Mouse (Mus musculus): ENCODE results near the gene 4931406P16Rik.

Gene 4931406P16Rik

DNA sequence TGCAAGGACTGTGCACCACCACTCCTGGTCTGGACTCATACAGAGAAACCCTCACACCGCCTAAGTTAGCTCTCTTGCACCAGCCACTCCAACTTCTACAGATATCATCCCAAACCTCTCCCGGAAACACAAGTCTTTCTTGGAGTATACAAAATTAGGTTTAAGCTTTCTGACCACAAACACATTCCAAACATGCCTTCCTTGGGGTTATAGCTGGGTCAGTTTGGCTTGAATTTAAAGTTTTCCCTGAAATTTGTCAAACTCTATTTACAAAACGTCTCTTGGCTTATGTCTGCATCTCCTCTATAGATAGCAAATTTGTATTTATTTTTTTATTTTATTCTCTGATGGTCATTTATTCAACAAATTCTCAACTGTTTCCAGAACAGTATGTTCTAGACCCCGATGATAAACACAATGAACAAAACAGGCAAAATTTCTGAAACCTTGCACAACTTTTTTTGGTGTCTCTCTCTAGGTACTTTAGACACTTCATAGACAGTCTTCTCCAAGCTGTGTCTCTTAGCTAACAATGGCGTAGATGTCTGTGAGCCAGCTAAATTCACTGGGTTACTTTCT, 4.1 kb downstream of the 4931406P16Rik start:
- no peak for DNase-seq

DNA sequence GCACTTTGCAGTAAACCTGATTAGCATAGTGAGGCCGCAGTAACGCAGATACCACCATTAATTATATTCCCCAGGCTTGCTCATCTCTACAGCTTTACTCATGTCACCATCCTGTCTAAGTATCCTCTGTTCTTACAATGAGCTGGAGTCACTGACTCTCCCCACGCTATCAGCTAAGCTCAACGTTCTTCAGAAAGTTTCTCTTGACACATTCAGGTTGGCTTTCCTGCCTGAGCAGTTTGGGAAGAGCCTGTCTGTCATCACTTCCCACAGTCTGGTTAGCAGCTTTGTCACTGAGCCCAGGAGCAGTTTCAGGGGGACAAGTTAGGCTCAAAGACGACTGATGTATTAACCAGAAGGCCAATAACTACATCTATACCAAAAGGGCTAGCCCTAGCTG, 4.8 kb downstream of the 4931406P16Rik start:
- no peak for DNase-seq

DNA sequence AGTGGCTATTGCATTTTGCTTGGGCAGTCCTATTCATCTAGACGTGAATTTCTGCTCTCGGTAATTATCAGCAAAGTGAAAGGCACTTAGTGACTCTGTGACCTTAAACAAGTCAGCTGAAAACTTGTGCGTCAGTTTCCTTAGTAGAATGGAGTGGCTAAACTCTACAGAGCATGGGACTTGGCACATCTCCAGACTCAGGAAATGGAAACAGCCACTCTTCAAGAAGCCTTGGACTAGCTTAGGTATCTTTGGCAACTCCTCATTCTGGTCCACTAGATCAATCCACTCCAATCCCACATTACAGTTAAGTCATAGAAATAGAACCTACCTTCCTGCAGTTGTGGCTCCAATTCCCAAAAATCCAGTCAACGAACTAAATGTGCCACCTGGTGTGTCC, 7.9 kb downstream of the 4931406P16Rik start:
- DNase-seq: peak; percentile 62

DNA sequence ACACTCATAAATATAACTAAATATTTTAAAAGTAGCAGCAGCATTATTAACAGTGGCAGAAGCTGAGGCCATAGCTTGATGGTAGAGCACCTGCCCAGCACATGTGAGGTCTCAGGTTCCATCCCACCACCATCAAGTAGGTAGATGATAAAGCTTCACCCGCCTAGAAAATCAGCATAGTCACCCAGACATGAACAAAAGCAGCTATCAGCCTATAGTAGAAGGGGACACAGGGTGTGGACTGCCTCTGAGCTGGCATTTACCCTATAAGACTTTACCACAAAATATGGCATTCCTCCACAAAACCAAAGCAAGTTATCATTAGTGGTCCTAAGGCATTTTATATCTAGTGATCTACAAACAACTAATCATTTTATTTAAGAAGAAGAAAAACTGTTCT, 10.7 kb downstream of the 4931406P16Rik start:
- no peak for DNase-seq

DNA sequence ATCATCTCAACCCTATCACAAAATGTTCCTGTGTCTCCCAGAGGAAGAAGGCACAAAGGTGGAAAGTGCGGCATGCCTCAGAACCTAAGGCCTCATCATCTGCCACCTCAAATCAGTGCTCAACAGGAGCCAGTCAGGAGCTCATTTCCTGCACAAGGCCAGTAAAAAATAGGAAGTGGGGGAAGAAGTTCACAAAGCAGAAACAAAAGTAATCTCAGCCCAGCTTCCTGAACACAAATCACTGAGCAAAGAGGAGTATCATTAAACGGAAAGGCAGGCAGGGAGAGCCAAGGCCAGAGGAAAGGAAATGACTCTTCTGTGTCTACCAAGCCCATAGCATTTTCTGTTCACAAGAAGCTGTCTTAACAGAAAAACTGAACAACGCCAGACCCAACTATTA, 11.4 kb downstream of the 4931406P16Rik start:
- DNase-seq: peak; percentile 51

DNA sequence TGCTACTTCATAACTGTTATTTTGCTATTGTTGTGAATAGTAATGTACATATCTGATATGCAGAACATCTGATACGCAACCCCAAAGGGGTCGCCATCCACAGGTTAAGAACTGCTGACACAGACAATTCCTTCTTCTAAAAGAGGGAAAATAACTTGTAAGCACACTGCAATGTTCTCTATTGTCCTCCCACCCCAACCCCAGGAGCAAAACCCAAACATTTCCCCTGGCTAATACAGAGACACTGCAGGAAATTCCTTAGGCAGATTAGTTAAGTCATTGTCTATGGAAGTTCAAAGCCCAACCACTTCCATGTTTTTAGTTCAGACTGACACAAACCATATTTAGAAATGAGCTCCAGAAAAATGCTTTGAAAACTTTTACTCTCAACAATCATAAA, 14.5 kb downstream of the 4931406P16Rik start:
- no peak for DNase-seq

DNA sequence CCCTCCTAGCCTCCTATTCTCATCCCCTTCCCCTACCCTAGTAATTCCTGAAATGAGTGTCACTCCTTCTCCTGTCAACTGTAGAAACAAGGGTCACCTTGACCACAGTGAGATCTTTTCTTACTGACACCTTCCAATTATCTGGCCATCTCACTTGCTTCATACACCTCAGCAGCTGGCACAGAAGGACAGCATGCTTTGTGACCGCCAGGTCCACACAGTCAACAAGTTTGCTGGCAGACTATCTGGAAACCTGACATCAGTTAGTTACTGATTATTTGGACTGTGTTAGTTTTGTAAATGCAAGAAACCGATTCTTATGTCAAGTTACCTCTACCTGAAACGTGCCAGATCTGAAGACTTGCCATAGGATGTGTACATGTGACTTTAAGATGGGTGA, 17.2 kb downstream of the 4931406P16Rik start:
- DNase-seq: no peak

DNA sequence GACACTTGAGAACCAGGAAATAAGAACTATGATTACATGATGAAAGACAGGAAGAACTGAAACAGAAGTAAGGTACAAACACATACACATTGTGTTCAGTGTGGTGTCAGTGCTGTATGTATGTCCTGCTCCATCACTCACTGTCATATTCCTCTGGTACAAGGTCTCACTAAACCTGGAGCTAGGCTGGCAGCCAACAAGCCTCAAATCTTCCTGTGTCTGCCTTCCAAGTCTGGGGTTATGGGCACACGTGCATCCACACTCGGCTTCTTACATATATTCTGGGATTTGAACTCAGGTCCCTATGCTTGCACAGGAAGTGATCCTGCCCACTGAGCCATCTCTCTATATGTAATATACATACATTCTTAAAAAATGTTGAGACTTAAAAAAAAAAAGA, 20.7 kb downstream of the 4931406P16Rik start:
- DNase-seq: no peak

DNA sequence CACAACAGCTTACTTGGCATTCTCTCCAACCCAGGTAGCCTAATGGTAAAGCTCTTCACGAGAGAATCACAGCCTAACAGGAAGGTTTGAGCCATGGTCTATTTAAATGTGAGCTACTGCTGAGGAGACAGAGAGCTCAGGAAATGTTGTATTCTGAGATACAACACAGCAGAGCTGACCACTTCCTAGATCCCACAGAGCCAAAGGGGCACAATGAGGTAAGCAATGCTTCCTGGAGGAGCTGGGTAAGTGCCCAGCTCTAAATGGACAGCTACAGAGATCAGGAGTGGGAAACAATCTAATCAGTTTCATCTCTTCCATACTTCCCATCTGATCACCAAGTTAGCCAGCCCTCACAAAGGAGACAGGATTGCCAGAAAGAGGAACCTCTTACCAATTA, 22.1 kb downstream of the 4931406P16Rik start:
- DNase-seq: no peak

DNA sequence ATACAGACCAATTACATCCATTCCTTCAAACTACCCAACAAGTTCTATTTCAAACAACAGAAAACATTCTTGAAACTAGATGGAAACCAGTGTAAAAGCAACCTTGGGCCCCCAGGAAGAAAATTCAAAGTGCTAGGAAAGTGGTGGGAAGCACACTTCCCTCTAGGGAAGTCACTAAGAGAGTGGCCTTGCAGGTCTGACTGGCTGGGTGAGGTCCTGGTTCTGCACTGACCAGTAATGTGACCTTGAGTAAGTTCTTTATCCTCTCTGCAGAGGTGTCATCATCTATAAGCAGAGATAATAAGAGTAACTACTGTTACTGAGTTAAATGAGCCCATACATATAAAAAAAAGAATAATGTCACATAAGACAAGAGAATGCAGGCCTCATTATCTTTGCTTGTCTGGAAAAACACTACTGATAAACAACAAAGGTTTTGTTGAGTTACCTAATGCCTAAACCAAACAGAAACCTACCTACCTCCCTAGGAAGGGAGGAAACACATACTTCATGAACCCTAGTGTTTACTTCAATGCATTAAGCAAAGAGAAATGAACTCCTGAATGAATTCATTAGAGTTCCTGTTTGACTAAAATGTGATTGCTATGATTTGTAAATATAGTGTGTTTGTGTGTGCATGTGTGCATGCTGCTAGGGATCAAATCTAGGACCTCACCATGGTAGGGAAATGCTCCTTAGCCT, 22.8 kb downstream of the 4931406P16Rik start:
- no peak for DNase-seq

DNA sequence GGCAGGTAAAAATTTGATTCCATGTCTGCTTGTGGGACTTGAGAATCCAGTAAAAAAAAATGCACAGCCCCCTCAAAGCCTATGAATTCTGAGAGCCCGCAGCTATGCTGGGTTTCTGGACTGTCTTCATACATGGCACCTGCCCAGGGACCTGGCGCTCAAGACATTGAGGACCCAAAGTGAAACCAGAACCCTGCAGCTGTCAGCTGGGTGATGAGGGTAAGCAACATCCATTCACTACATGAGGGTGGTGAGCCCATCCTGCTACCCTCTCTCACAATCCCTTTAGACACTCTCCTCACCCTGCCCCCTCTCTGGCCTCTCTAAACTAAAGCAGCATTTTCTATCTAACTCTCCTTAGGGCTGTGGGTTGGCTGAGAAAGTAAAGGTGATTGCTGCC, 35.7 kb downstream of the 4931406P16Rik start:
- no peak for DNase-seq

DNA sequence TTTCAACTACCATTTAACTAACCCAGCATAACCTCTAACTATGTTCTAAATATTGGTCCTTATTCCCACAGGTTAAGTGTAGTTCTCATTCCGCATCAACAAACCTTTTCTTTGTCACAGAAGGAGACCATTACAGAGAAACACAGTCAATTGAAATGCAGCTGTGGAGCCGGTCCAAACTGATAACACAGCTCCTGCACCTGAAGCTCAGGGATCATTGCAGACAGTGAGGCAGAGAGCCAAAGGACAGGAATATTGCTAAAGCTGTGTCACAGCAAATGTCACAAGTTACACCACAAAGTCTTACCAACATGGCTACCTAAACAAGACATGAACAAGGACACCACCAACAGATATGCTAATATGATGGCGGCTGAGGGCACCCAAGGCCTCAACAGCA, 37.3 kb downstream of the 4931406P16Rik start:
- DNase-seq: no peak

DNA sequence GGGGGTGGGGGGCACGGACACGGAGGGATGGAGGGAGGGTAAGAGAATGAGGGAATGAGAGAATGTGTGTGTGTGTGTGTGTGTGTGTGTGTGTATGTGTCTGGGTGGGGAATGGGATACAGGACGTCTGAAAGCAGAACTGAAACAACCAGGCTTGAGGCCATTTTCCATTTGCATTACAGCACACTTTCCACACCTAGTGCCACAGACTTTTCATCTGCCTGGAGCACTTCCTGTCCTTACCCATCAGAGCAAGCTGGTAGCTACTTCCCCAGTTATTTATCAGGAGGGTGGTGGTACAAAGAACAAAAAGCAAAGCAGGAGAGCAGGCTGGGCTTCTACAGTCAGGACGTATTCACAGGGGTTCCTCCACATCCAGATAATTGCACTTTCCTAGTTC, 40.9 kb downstream of the 4931406P16Rik start:
- DNase-seq: no peak

DNA sequence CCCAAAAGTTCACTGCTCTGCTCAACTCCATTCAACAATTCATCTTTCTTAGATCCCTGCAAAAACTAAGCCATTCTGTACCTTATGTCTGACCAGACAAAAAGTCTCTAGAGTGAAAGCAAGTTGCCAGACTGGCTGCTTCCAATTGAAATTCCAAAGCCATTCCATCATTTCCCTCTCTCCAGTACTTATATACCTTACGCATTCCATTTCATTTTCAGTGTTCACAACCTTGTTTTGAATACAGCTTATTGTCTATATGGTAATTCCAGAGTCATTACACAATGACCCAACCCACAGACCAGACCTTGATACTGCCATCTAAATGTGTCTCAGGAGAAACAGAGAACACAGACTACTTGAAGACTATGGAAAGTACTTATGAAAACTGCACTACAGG, 44.9 kb downstream of the 4931406P16Rik start:
- DNase-seq: no peak

DNA sequence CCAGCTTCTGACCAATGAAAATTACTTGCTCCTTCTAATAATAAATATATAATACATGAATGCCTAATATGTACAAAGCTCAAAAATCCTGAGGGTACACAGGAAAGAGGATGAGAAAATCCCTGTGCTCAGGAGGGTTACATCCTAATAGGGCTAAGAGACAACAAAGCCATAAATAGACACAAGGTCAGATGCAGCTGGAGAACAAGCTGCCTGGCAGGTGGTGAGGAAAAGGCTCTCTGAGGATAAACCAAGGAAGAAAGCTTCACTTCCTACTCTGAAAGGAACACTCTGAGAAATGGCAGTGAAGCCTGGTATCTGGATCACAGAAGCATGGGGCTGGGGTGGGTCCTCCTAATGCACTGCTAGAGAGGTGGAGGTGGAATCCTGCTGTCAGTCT, 46.9 kb downstream of the 4931406P16Rik start:
- DNase-seq: no peak

DNA sequence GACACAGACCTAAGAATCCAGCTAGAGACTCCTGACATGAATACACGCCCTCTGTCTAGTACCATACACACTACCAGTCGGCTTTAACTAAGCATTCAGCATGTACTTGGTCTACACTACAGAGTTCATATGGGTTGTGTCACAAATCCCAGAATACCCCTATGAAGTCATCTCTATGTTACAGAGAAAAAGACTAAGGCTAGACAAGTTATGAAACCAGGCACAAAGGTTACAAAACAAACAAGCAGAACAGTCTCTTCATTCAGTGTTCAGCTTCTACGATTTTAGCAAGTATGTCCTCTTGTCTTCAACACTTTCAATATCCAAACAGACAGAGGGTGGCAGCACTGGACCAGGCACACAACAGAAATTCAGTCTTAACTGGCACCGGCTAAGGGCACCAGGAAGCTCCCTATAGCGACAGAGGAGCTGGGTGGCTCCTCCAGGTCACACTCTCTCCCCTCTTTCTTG, 47.4 kb downstream of the 4931406P16Rik start:
- peak; percentile 62 for DNase-seq

DNA sequence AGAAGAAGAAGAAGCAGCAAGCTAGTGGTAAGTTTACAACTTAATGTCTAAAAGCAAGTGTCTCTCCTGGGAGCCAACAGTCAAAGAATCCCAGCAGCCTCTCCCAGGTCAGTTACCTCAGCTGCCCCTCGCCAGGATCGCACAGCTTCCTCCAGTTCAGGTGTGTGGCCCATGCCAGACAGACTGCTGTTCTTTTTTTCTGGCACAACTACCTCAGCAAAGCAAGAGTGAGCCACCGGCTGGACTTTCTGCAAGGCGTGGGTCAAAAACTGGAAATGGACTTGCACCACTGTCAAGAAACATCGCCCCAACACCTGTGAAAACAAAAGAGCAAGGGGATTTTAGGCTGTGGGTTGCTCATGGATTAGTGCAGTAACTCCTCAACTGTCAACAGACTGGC, 49.9 kb downstream of the 4931406P16Rik start:
- no peak for DNase-seq

DNA sequence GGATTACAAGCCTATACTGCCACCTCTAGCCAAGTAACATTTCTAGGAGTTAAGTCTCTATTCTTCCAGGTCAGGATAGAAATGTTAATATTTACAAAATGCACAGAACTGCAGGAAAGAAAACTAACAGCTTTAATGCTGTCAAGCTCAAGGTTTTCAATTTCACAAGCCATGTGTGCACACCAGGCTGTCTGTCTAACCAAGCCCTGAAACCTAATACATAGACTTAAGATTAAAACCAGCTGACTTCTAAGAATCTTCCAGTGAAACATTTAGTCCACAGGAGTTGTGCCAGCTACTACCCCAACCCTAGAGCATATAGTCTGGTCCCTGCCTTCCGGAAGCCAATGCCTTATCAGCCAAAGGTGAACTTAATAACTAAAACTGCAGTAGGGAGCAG, 54.9 kb downstream of the 4931406P16Rik start:
- DNase-seq: no peak

DNA sequence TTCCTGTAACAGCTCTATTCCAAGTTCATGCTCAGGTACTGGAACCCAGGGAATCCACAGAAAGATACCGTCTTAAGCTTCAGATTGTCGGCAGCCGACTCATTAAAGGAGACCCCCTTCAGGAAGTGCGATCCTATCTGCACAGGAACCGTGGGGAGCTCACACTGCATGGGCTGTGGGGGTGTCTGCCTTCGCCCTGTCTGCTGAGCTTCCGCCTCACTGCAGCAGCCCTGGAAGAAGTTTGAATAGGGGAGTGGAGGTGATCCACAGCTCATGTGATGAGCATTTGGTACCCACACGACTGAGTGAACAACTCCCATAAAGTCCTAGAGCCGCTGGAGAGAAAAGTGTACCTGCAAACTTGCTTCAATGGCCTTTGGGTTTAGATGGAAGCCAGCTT, 56.1 kb downstream of the 4931406P16Rik start:
- no peak for DNase-seq

DNA sequence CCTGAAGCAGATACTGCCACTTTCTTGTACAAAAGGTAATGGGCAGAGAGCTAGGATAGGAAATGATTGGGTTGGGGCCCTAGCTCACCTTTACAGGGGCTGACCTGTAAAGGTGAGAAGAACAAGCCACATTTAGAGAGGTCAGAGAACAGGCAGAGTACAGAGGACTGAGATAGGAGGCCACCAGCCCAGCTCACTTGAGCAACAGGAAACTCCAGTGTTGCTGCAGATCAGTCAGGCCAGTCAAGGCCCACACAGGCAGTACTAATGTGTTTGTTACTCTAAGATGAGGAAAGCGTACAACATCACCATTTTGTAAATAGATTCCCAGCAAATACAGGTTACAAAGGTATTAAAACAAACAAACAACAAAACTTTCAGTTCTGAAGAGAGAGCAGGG, 57.4 kb downstream of the 4931406P16Rik start:
- DNase-seq: no peak

DNA sequence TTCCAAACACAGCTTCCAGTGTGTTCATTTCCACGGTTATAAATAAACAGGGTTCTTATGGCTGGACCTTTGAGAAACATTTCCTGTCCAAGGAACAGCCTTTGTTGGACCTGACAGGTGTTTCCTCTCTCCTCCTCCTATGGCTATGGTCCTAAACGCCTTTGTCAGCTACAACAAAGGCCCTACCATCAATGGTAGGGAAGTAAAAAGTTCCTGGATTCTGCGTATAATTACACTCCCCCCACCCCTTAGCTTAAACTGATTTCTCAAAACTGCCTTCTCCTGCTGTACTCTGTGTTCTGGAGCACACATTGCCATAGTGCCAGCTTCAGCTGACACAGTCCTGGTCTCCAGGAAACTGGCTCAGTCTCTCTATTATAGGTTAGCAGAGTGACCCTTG, 58.2 kb downstream of the 4931406P16Rik start:
- no peak for DNase-seq

DNA sequence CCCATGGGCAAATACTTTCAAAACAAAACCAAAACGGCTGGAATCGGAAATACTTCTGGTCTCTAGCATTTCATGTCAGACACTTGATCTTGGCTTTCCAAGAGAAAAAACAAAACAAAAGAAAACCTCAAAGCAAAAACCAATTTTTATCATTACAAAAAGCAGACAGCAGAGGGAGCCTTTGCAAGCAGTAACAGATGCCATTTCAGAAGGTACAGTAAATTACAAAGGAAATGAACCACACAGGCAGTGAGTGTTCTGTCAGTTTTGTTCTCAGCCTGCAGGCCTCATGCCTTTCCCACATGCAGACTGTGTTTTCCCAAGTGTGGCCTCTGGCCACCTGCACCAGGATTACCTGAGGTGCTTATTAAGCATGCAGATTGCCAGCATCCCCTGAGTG, 61.3 kb downstream of the 4931406P16Rik start:
- DNase-seq: no peak

DNA sequence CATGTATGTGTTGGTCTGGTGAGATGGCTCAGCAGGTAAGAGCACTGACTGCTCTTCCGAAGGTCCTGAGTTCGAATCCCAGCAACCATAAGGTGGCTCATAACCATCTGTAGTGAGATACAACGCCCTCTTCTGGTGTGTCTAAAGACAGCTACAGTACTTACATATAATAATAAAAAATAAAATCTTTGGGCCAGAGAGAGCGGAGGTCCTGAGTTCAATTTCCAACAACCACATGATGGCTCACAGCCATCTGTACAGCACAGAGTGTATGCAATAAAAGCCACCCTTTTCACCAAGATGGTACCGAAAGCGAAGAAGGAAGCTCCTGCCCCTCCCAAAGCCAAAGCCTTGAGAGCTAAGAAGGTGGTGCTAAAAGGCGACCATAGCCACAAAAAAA, 62.6 kb downstream of the 4931406P16Rik start, which contains the start of gene Gm6096:
Gene Gm6096, plus strand, starts transcription at position 301 of the 400 bp plus-strand sequence.
- DNase-seq: no peak

DNA sequence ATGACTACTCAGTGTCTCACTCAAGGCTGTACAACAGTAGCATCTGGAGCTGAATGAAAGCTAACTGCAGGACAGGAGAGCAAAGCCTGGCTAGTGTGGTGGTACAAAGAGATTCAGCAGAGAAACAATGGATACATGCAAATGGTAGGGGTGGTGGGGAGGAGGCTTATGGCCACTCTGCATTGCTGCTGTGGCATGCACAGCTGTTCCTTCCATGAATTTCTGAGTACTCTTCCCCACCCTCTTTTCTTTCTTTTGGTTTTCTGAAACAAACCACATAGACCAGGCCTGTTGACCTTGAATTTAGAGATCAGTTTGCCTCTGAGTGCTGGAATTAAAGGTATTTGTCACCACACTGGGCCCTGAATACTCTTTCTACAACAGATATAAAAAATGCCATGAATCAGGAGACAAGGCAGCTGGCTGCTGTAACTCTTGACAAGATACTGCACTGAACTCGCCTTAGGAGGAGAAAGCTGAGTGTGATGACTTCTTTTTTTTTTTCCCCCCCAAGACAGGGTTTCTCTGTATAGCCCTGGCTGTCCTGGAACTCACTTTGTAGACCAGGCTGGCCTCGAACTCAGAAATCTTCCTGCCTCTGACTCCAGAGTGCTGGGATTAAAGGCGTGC, 66.4 kb downstream of the 4931406P16Rik start:
- no peak for DNase-seq
